In the genomic region with DNA sequence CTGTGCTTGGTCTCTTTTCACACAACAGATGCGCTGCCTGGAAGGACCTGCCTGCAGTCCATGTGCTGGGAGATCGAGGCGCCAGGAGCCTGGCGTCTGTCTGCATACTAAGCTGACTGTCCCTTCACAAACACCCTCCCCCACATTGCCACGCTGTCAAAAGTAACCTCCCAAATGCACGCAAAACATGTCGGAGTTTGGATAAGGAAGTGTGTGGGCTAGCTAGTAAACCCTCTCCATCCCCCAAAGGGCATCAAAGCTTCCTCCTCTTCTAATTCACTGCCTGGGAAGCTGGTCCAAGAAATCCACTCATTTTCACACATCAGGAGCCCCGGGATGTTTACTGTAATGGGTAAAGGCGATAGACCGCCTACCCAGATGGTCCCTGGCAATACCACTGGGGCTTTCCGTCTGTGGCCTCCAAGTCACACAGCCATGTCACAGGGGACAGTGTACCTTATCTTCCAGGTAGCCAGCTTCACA, we compare ENCODE assay signal across 11 mouse cellular contexts. TPM values are rescaled to one million over a fixed set of nuclear protein-coding genes. Genes with fewer than 3 reads are reported as not detected.
DNase-seq lines count a peak whose midpoint lies in the region; ATAC-seq lines count a peak whose summit lies in the region.
"Had no signal": no experiment of that assay in that cellular context is flagged by ENCODE, and none has a peak within 500 bp of the region (broad histone marks: within the 10 kb centered on the region; RNA-seq: fewer than 3 reads in every experiment).

No protein-coding gene starts in this region.

- no peak overlapping the region for H3K4me3 ChIP-seq in heart, embryonic 11.5 days (ENCODE audit: low read depth, low read length)
- no peak overlapping the region for H3K4me3 ChIP-seq in lung, embryonic 16.5 days (ENCODE audit: low read length)
- no peak overlapping the region for H3K4me3 ChIP-seq in hindbrain, embryonic 12.5 days
- H3K4me3 ChIP-seq in midbrain, embryonic 15.5 days, result no peak overlapping the region
- H3K4me3 ChIP-seq: left cerebral cortex, adult 2 months had no signal

- ATAC-seq in heart, embryonic 11.5 days (replicated peaks; ENCODE audit: insufficient number of reproducible peaks, low FRiP score, low TSS enrichment), result no peak
- peak; percentile 26 for ATAC-seq in lung, embryonic 16.5 days (ENCODE audit: low read depth)
- ATAC-seq in hindbrain, embryonic 12.5 days (ENCODE audit: low FRiP score), result no peak
- ATAC-seq in midbrain, embryonic 15.5 days (replicated peaks), result no peak
- ATAC-seq in CD4-positive, CD25-positive, alpha-beta regulatory T cell, adult 4 months, result no peak

- H3K9me3 ChIP-seq in heart, embryonic 11.5 days (replicated peaks; ENCODE audit: control insufficient read depth, low read length), result no peaks in the 10 kb centered on the region
- H3K9me3 ChIP-seq in lung, embryonic 16.5 days (ENCODE audit: control insufficient read depth, low read length), result no peaks in the 10 kb centered on the region
- no peaks in the 10 kb centered on the region for H3K9me3 ChIP-seq in hindbrain, embryonic 12.5 days (replicated peaks)
- H3K9me3 ChIP-seq in midbrain, embryonic 15.5 days, result no peaks in the 10 kb centered on the region

- 44% methylated on average over 11 of the region's 11 CpGs for WGBS in heart, embryonic 11.5 days (ENCODE audit: insufficient replicate concordance)
- 40% methylated on average over 11 of the region's 11 CpGs for WGBS in lung, embryonic 16.5 days
- WGBS in hindbrain, embryonic 12.5 days, result 63% methylated on average over 11 of the region's 11 CpGs
- 64% methylated on average over 11 of the region's 11 CpGs for WGBS in midbrain, embryonic 15.5 days

- peak overlapping the region; percentile 28; the same call in 1 of the 2 replicates for H3K9ac ChIP-seq in heart, embryonic 11.5 days (ENCODE audit: low read depth, low read length)
- H3K9ac ChIP-seq in lung, embryonic 16.5 days (ENCODE audit: low read length), result no peak overlapping the region
- H3K9ac ChIP-seq in hindbrain, embryonic 12.5 days, result 0 out of 2 replicates have a peak overlapping the region, but pooled peaks have one; percentile 10
- H3K9ac ChIP-seq in midbrain, embryonic 15.5 days, result no peak overlapping the region
- H3K9ac ChIP-seq: liver, embryonic 14.5 days had no signal

- no peaks in the 10 kb centered on the region for H3K27me3 ChIP-seq in heart, embryonic 11.5 days (ENCODE audit: control insufficient read depth, insufficient read depth, low read length)
- H3K27me3 ChIP-seq in lung, embryonic 16.5 days (ENCODE audit: control insufficient read depth, insufficient read depth, low read depth, low read length), result no peaks in the 10 kb centered on the region
- no peaks in the 10 kb centered on the region for H3K27me3 ChIP-seq in hindbrain, embryonic 12.5 days
- no peaks in the 10 kb centered on the region for H3K27me3 ChIP-seq in midbrain, embryonic 15.5 days (replicated peaks)

- DNase-seq in heart, postnatal 10 days, result no peak
- no peak for DNase-seq in lung, postnatal 25 days (ENCODE audit: low spot score)
- no peak for DNase-seq in liver

- intact Hi-C loops in heart, postnatal 10 days (cut with DNase I), result no loop called here

- no peak overlapping the region for H3K4me2 ChIP-seq in heart, embryonic 11.5 days
- H3K4me2 ChIP-seq in lung, embryonic 16.5 days (ENCODE audit: low read depth, low read length), result no peak overlapping the region
- no peak overlapping the region for H3K4me2 ChIP-seq in hindbrain, embryonic 12.5 days (replicated peaks)
- H3K4me2 ChIP-seq in midbrain, embryonic 15.5 days, result no peak overlapping the region

- H3K27ac ChIP-seq in heart, embryonic 11.5 days (ENCODE audit: low read depth, low read length), result 0 out of 2 replicates have a peak overlapping the region, but pooled peaks have one; percentile 6
- H3K27ac ChIP-seq in lung, embryonic 16.5 days (ENCODE audit: low read length), result no peak overlapping the region
- H3K27ac ChIP-seq in hindbrain, embryonic 12.5 days, result peak overlapping the region; percentile 26; the same call in 1 of the 2 replicates
- peak overlapping the region; percentile 72 for H3K27ac ChIP-seq in midbrain, embryonic 15.5 days
- H3K27ac ChIP-seq: left cerebral cortex, adult 2 months; liver, embryonic 14.5 days; stomach, postnatal 0 days had no signal

- H3K36me3 ChIP-seq in heart, embryonic 11.5 days (ENCODE audit: control insufficient read depth, insufficient read depth, low read length), result no peaks in the 10 kb centered on the region
- no peaks in the 10 kb centered on the region for H3K36me3 ChIP-seq in lung, embryonic 16.5 days (ENCODE audit: control insufficient read depth, insufficient read depth, low read length)
- H3K36me3 ChIP-seq in hindbrain, embryonic 12.5 days, result no peaks in the 10 kb centered on the region
- H3K36me3 ChIP-seq in midbrain, embryonic 15.5 days (replicated peaks), result no peaks in the 10 kb centered on the region

- peaks cover 53% of the 10 kb centered on the region for H3K4me1 ChIP-seq in heart, embryonic 11.5 days (ENCODE audit: control insufficient read depth, insufficient read depth, low read length)
- H3K4me1 ChIP-seq in lung, embryonic 16.5 days (replicated peaks; ENCODE audit: control insufficient read depth, insufficient read depth, low read length), result peaks cover 19% of the 10 kb centered on the region
- H3K4me1 ChIP-seq in hindbrain, embryonic 12.5 days, result peaks cover 69% of the 10 kb centered on the region
- peaks cover 62% of the 10 kb centered on the region for H3K4me1 ChIP-seq in midbrain, embryonic 15.5 days

RNA-seq across cellular contexts. Expression of a gene that starts 6.2 kb away (rescaled TPM):
- 18.0 and 19.3 TPM in 2 replicates for polyA plus RNA-seq in heart, embryonic 11.5 days (2014; fragmentation: Nextera tagmentation; extraction: Ambion mirVana)
- 10 to 100 TPM; 15.9 to 17.1 TPM for total RNA-seq in heart, postnatal 10 days (2021)
- polyA plus RNA-seq in lung, embryonic 16.5 days (2015; fragmentation: Nextera tagmentation; extraction: Ambion mirVana), result 13.5 and 13.6 TPM in 2 replicates
- polyA plus RNA-seq in hindbrain, embryonic 12.5 days (2016; fragmentation: Nextera tagmentation; extraction: Ambion mirVana), result 14.0 and 15.3 TPM in 2 replicates
- 9.3 and 10.4 TPM in 2 replicates for polyA plus RNA-seq in midbrain, embryonic 15.5 days (2015; fragmentation: Nextera tagmentation; extraction: Ambion mirVana)
- polyA plus RNA-seq in CD4-positive, CD25-positive, alpha-beta regulatory T cell, adult 4 months (2017; shearing (Covaris generic)), result 10 to 100 TPM in 1 of 2 experiments, 1 to 10 TPM in 1; 7.8 to 10.1 TPM

RNA-seq across cellular contexts. Expression of a gene that starts 50.2 kb away (rescaled TPM):
- polyA plus RNA-seq in heart, embryonic 11.5 days (2014; fragmentation: Nextera tagmentation; extraction: Ambion mirVana), result 99.9 and 101 TPM in 2 replicates
- total RNA-seq in heart, postnatal 10 days (2021), result 10 to 100 TPM; 59.5 to 63.4 TPM
- polyA plus RNA-seq in lung, embryonic 16.5 days (2015; fragmentation: Nextera tagmentation; extraction: Ambion mirVana), result 128 and 138 TPM in 2 replicates
- 141 and 170 TPM in 2 replicates for polyA plus RNA-seq in hindbrain, embryonic 12.5 days (2016; fragmentation: Nextera tagmentation; extraction: Ambion mirVana)
- 109 and 116 TPM in 2 replicates for polyA plus RNA-seq in midbrain, embryonic 15.5 days (2015; fragmentation: Nextera tagmentation; extraction: Ambion mirVana)
- polyA plus RNA-seq in CD4-positive, CD25-positive, alpha-beta regulatory T cell, adult 4 months (2017; shearing (Covaris generic)), result 100 to 1,000 TPM in 1 of 2 experiments, 10 to 100 TPM in 1; 90.3 to 221 TPM

Comparison
In these comparisons a context has a peak if more than half of its experiments do, and no peak if none do; other contexts are left out.
1. H3K9ac ChIP-seq: peak in heart, embryonic 11.5 days (single experiment) and hindbrain, embryonic 12.5 days (single experiment); none in lung, embryonic 16.5 days (single experiment) and midbrain, embryonic 15.5 days (single experiment).